Mouse (Mus musculus) bone marrow, adult 2 months (tissue): Measurements from ENCODE around the gene Skida1. TPM values are rescaled to one million over a fixed set of nuclear protein-coding genes. Genes with fewer than 3 reads are reported as not detected.

ENCODE experiments used
- H3K27ac ChIP-seq: fragments of 200-500 bp; 2 replicates; pipeline ENCODE4 v1.5.1; 2012; ENCODE audit warnings: low read depth, mild to moderate bottlenecking, control low read depth, inconsistent platforms, low read length; ENCODE audit not compliant: control insufficient read depth, poor library complexity, insufficient read depth
- H3K4me1 ChIP-seq: fragments of 200-500 bp; 2 replicates; pipeline ENCODE4 v1.6.1; 2011; ENCODE audit warnings: low read length; ENCODE audit not compliant: control insufficient read depth, insufficient read depth
- H3K4me3 ChIP-seq: fragments of 200-500 bp; replicated peaks from 2 replicates; pipeline ENCODE3; 2011; ENCODE audit warnings: mild to moderate bottlenecking, low read depth, low read length, control low read depth; ENCODE audit not compliant: control insufficient read depth
- CTCF ChIP-seq: fragments of 200-500 bp; IDR thresholded peaks from 2 replicates; pipeline ENCODE4 v1.5.1; 2011; ENCODE audit warnings: low read length, control low read depth; ENCODE audit not compliant: control insufficient read depth, insufficient read depth
- POLR2A ChIP-seq: fragments of 200-500 bp; IDR thresholded peaks from 2 replicates; pipeline ENCODE4 v1.6.1; 2011; ENCODE audit warnings: low read depth, mild to moderate bottlenecking, control low read depth, low read length, borderline replicate concordance; ENCODE audit not compliant: control insufficient read depth
- WGBS: fragments of 180-500 bp; shearing (Covaris S2); methylation state at CpG from one replicate; pipeline ENCODE4 v1.1.7; 2018; 5-methylcytosine and 5-hydroxymethylcytosine counted together
- polyA plus RNA-seq: library from polyadenylated mRNA; stranded (reverse); fragments of >200 nt; gene quantifications from 2 replicates; pipeline ENCODE4 v1.2.4, GENCODE M21; 2011; ENCODE audit warnings: low replicate concordance; ENCODE audit not compliant: missing spikeins, insufficient read depth, insufficient read length

Skida1 gene
- polyA plus RNA-seq, 1 experiment = 1.4 TPM

DNA sequence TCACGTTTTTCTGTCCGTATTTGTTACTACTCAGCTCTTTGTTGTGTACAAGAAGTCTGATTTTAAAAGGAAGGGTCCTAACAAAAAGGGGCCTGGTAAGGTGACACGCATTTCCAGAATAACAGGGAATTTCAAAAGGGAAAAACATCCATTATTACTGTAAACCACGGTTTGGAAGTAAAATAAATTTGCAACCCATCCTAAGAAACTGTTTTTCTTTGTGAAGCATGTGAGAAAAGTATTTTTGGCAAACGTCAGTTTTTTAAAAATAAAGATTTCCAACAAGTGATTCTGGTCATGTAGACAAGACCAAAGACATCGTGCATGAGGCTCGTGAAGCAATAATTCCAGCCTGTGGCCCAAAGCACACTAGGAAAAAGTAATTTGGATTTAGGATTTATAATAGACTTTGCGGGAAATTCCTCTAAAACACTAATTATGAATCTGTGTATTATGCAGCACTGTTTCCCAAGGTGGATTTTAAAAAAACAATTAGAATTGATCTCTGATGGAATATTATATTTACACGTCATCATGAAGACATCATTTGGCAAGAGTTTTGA is 9.4 kb upstream of the Skida1 start:
- H3K4me1 ChIP-seq = no peaks in the 10 kb centered on the region
- H3K27ac ChIP-seq = no peak overlapping the region
- H3K4me3 ChIP-seq = no peak overlapping the region
- TF ChIP-seq POLR2A = no peak
- no peak for TF ChIP-seq CTCF
- 41% methylated on average over 9 of the region's 9 CpGs for WGBS

GRCm38 (mm10) chr2:18057336-18058145 is 8.7 kb upstream of the Skida1 start:
- H3K27ac ChIP-seq = peak overlapping the region; percentile 99
- H3K4me3 ChIP-seq = peak overlapping the region; percentile 78
- 1% methylated on average over 48 of the region's 48 CpGs for WGBS
- no peaks in the 10 kb centered on the region for H3K4me1 ChIP-seq
- TF ChIP-seq CTCF = no peak
- TF ChIP-seq POLR2A = peak; percentile 84; the same call in 1 of the 2 replicates

DNA sequence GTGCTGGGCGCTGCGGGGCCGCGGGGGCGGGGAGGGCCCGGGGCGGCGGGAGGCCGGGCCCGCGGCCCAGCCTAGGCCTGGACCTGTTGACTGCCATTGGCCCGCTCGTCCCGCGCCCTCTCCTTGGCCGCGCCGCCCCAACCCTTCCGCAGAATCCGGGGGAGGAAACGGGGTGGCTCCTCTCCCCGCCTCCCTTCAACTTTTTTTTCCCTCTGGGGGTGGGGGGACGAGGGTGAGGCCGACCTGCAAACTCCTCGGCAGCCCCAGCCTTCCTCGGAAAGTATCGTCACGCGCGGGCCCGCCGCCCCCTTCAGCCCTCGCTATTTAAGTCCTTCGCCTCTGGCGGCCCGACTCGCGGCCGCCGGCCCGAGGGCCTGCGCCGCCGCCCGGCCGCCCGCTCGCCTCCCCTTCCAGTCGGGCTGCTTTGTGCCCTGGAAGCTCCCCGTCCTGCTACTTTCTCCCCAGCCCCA is 8.0 kb upstream of the Skida1 start:
- under 1% methylated on average over 46 of the region's 50 CpGs for WGBS
- H3K4me1 ChIP-seq = no peaks in the 10 kb centered on the region
- H3K27ac ChIP-seq = peak overlapping the region; percentile 99
- TF ChIP-seq CTCF (no peak), POLR2A (peak; percentile 61; the same call in 1 of the 2 replicates)
- H3K4me3 ChIP-seq = peak overlapping the region; percentile 78

DNA sequence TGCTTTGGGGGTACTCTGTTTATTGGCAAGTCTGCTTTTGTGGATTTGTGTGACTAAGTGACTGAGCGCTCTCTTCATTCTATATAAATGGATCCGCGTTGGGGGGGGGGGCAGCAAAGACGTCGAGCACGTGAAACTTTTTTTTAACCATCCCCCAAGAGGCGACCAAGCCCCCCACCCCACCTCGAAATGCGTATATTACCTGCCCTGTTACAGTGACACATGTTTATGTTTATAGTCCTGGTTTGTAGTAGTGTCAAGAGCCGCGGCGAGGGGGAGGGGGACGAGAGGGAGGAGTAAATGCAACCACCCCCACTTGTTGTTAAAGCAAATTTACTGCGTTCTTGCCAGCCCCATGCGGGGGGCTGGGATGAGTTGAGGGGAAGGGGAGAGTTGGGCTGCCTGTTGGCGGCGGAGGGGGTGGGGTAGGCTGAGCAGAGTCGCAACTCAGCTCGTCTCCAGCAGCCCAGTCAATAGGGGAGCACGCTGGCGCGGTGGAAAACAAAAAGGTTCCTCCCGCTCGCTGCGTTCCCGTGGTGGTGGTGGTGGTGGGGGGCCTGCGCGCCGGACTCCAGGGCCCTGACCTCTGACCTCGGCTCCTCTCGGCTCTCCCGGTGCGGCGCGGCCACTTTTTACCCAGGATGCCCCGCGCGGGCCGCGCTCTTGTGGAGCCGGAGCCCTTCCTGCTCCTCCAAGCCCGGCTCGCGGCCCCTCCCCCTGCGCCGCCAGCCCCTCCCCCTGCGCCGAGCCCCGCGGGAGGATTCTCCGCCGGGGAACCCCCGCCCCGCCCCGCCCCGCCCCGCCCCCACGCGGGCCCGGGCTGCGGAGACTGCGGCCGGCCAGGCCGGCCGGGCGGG is 7.3 kb upstream of the Skida1 start:
- Histone ChIP-seq H3K4me1 (no peaks in the 10 kb centered on the region), H3K27ac (peak overlapping the region; percentile 96), H3K4me3 (peak overlapping the region; percentile 84)
- WGBS = under 1% methylated on average over 64 of the region's 66 CpGs
- TF ChIP-seq POLR2A = peak; percentile 44; the same call in 1 of the 2 replicates
- TF ChIP-seq CTCF = no peak

DNA sequence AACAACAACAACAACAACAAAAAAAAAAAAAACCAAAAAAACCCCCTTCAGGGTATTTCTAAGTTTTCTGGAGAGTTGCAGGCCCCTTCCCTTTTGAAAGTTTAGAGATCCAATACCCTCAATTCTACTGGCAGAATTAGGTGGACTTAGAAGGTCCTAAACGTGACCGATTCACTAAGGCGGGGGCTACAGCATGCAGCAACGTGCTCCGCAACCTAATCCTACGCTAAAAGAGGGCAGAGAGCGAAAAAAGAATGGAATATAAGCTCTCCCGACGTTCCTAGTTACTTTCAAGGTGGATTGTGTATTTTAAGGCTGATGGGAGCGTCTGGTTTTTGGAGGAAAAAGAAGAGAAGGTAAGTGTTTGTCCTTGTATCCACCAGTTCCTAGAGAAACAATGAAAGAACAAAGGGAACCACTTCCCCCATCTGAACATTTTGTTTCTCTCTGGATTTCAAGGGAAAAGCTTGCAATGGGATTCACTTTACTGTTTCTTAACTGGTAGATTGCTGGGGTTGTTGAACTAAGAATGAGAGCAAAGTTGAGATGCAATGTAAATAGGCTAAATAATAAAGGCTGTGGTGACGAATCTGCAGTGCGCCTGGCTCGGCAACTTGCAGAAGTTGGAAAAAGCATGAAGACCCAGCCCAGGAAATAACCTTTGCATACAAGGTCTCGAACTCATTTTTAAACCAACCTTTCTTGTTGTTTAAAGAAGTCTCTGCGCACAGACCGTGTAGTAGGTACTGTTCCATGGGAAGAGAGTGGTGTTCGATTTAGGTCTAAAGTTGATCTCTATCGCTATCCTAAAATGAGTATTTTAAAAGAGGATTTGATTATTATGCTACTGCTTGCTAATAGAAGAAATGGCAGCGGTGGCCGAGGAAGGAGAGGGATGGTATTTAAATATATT is 6.4 kb upstream of the Skida1 start, which contains the start of gene Mllt10:
Gene Mllt10, plus strand, starts transcription at position 222 of the 913 bp plus-strand sequence.
- 26% methylated on average over 20 of the region's 20 CpGs for WGBS
- no peak for TF ChIP-seq CTCF
- no peak for TF ChIP-seq POLR2A
- H3K4me1 ChIP-seq = no peaks in the 10 kb centered on the region
- peak within 1 kb of the TSS; percentile 84 for H3K4me3 ChIP-seq
- H3K27ac ChIP-seq = peak within 1 kb of the TSS; percentile 96

GRCm38 (mm10) chr2:18053951-18054530 is 5.2 kb upstream of the Skida1 start:
- no peak overlapping the region for H3K4me3 ChIP-seq
- no peak for TF ChIP-seq CTCF
- TF ChIP-seq POLR2A = no peak
- 84% methylated on average over 2 of the region's 2 CpGs for WGBS
- H3K4me1 ChIP-seq = no peaks in the 10 kb centered on the region
- no peak overlapping the region for H3K27ac ChIP-seq

GRCm38 (mm10) chr2:18053243-18053950 is 4.5 kb upstream of the Skida1 start:
- 73% methylated on average over 1 of the region's 1 CpGs for WGBS
- no peak for TF ChIP-seq CTCF
- TF ChIP-seq POLR2A = no peak
- no peak overlapping the region for H3K4me3 ChIP-seq
- no peaks in the 10 kb centered on the region for H3K4me1 ChIP-seq
- no peak overlapping the region for H3K27ac ChIP-seq
